Mouse (Mus musculus): ENCODE data around the gene Gm6034.
"Not testable (repeated sequence)": the region's sequence is repeated elsewhere in the genome, so short reads cannot be mapped to it uniquely, and the experiment has no call there.

Gm6034 gene

GRCm38 (mm10) chr17:36023710-36024654 lies 18.8 kb upstream of the Gm6034 start:
- peak; percentile 27 to 43 for DNase-seq

- no peak for DNase-seq
These were observed 17.6 kb upstream of the Gm6034 start for GRCm38 (mm10) chr17:36025197-36025596.

- no peak for DNase-seq
These were observed 16.9 kb upstream of the Gm6034 start for GRCm38 (mm10) chr17:36025901-36026300.

- no peak for DNase-seq
These were observed 15.1 kb upstream of the Gm6034 start for GRCm38 (mm10) chr17:36027663-36028062.

- DNase-seq = no peak
These were observed 13.7 kb upstream of the Gm6034 start for GRCm38 (mm10) chr17:36028879-36029619.

- DNase-seq = not testable (repeated sequence)
These were observed 12.6 kb upstream of the Gm6034 start for GRCm38 (mm10) chr17:36030046-36030702.

GRCm38 (mm10) chr17:36030703-36031582 lies 11.8 kb upstream of the Gm6034 start:
- not testable (repeated sequence) for DNase-seq

GRCm38 (mm10) chr17:36031583-36032331 lies 11.0 kb upstream of the Gm6034 start:
- peak; percentile 59 to 77 for DNase-seq

- DNase-seq = peak; percentile 63 to 77
These were observed 10.3 kb upstream of the Gm6034 start, which contains the start of gene H2-T23 for GRCm38 (mm10) chr17:36032351-36032875. H2-T23 (minus strand) TSS chr17:36032855.

- DNase-seq = not testable (repeated sequence)
These were observed 8.2 kb upstream of the Gm6034 start for GRCm38 (mm10) chr17:36034524-36034923.

GRCm38 (mm10) chr17:36035010-36035638 lies 7.6 kb upstream of the Gm6034 start:
- DNase-seq = peak; percentile 73 to 79

- not testable (repeated sequence) for DNase-seq
These were observed 6.6 kb upstream of the Gm6034 start for GRCm38 (mm10) chr17:36036126-36036525.

- not testable (repeated sequence) for DNase-seq
These were observed 2.2 kb upstream of the Gm6034 start for GRCm38 (mm10) chr17:36040604-36041003.

GRCm38 (mm10) chr17:36042055-36042454 lies 706 bp upstream of the Gm6034 start:
- DNase-seq = peak in 1 of 2 experiments; percentile 60

- DNase-seq = no peak
These were observed 525 bp downstream of the Gm6034 start for GRCm38 (mm10) chr17:36043286-36043685.

- not testable (repeated sequence) for DNase-seq
These were observed 15.2 kb downstream of the Gm6034 start for GRCm38 (mm10) chr17:36057927-36058326.

GRCm38 (mm10) chr17:36058362-36058761 lies 15.6 kb downstream of the Gm6034 start, which contains the start of gene Gm11127:
Gm11127 (minus strand) TSS chr17:36058371.
- DNase-seq = not testable (repeated sequence)

- peak; percentile 91 to 93 for DNase-seq
These were observed 18.1 kb downstream of the Gm6034 start for GRCm38 (mm10) chr17:36060829-36061228.

GRCm38 (mm10) chr17:36081901-36082300 lies 39.1 kb downstream of the Gm6034 start:
- not testable (repeated sequence) for DNase-seq
